14 mouse cellular contexts compared by ENCODE assay signal in genomic region chr9:34997880-34998865, GRCm38 (mm10).
A peak's percentile ranks its signal among the peaks of the same experiment; 100 is the strongest.
DNase-seq lines count a peak whose midpoint lies in the region; ATAC-seq lines count a peak whose summit lies in the region.
"Had no signal": no experiment of that assay in that cellular context is flagged by ENCODE, and none has a peak within 500 bp of the region (broad histone marks: within the 10 kb centered on the region; RNA-seq: fewer than 3 reads in every experiment).

No protein-coding gene starts in this region.

- no peaks in the 10 kb centered on the region for H3K36me3 ChIP-seq in hindbrain, embryonic 10.5 days
- 0 out of 2 replicates have a peak, but pooled peaks cover 8% of the 10 kb centered on the region for H3K36me3 ChIP-seq in hindbrain, embryonic 14.5 days (replicated peaks; ENCODE audit: control insufficient read depth, insufficient read depth)
- H3K36me3 ChIP-seq in forebrain, embryonic 15.5 days: 0 out of 2 replicates have a peak, but pooled peaks cover 6% of the 10 kb centered on the region
- H3K36me3 ChIP-seq in heart, embryonic 14.5 days (ENCODE audit: control insufficient read depth, insufficient read depth, low read length): no peaks in the 10 kb centered on the region
- no peaks in the 10 kb centered on the region for H3K36me3 ChIP-seq in limb, embryonic 13.5 days
- no peaks in the 10 kb centered on the region for H3K36me3 ChIP-seq in neural tube, embryonic 15.5 days

- 57% methylated on average over 9 of the region's 9 CpGs for WGBS in hindbrain, embryonic 10.5 days
- 40% methylated on average over 9 of the region's 9 CpGs for WGBS in hindbrain, embryonic 14.5 days
- 30% methylated on average over 9 of the region's 9 CpGs for WGBS in forebrain, embryonic 15.5 days
- 31% methylated on average over 9 of the region's 9 CpGs for WGBS in heart, embryonic 14.5 days
- 20% methylated on average over 9 of the region's 9 CpGs for WGBS in limb, embryonic 13.5 days
- WGBS in neural tube, embryonic 15.5 days: 34% methylated on average over 9 of the region's 9 CpGs

- DNase-seq in hindbrain, embryonic 10.5 days (ENCODE audit: low spot score): no peak
- DNase-seq in hindbrain, embryonic 14.5 days (ENCODE audit: low spot score): no peak
- DNase-seq: cerebellum, adult 2 months; gastrocnemius, adult 2 months; lung, embryonic 14.5 days; right cerebral cortex, adult 18-20 months had no signal

- ATAC-seq in hindbrain, embryonic 14.5 days (ENCODE audit: low FRiP score): no peak
- ATAC-seq in forebrain, embryonic 15.5 days (replicated peaks): 0 out of 2 replicates have a peak, but pooled peaks have one; percentile 26
- no peak for ATAC-seq in heart, embryonic 14.5 days (ENCODE audit: insufficient number of reproducible peaks, insufficient read depth, low FRiP score, low read depth)
- 0 out of 2 replicates have a peak, but pooled peaks have one; percentile 38 for ATAC-seq in limb, embryonic 13.5 days (ENCODE audit: low FRiP score, low read depth)
- ATAC-seq in megakaryocyte progenitor cell, adult 5-6 weeks (replicated peaks; ENCODE audit: poor library complexity): no peak
- ATAC-seq in neural tube, embryonic 15.5 days (ENCODE audit: low FRiP score): no peak
- ATAC-seq: inflammation-experienced regulatory T-cells, adult 6 months had no signal

- no peak overlapping the region for H3K4me2 ChIP-seq in hindbrain, embryonic 14.5 days (replicated peaks)
- no peak overlapping the region for H3K4me2 ChIP-seq in forebrain, embryonic 15.5 days (replicated peaks)
- H3K4me2 ChIP-seq in heart, embryonic 14.5 days (ENCODE audit: low read length): no peak overlapping the region
- no peak overlapping the region for H3K4me2 ChIP-seq in limb, embryonic 13.5 days (replicated peaks)
- no peak overlapping the region for H3K4me2 ChIP-seq in neural tube, embryonic 15.5 days
- H3K4me2 ChIP-seq: lung, embryonic 14.5 days; midbrain, embryonic 11.5 days had no signal

- H3K27ac ChIP-seq in hindbrain, embryonic 10.5 days: peak overlapping the region; percentile 41; the same call in 1 of the 2 replicates
- H3K27ac ChIP-seq in hindbrain, embryonic 14.5 days: no peak overlapping the region
- 0 out of 2 replicates have a peak overlapping the region, but pooled peaks have one; percentile 11 for H3K27ac ChIP-seq in forebrain, embryonic 15.5 days (replicated peaks)
- peak overlapping the region; percentile 3 to 81; a peak in 3 of 4 replicates for H3K27ac ChIP-seq in heart, embryonic 14.5 days (replicated peaks in 1 of 2; ENCODE audit: control insufficient read depth in 1 of 2, insufficient read depth in 1 of 2, low read depth in 2 of 2, low read length in 2 of 2)
- no peak overlapping the region for H3K27ac ChIP-seq in limb, embryonic 13.5 days
- no peak overlapping the region for H3K27ac ChIP-seq in neural tube, embryonic 15.5 days (replicated peaks)
- H3K27ac ChIP-seq: gastrocnemius, adult 2 months; kidney, postnatal 0 days had no signal

- H3K4me3 ChIP-seq in hindbrain, embryonic 10.5 days: no peak overlapping the region
- no peak overlapping the region for H3K4me3 ChIP-seq in hindbrain, embryonic 14.5 days (replicated peaks; ENCODE audit: low read length)
- no peak overlapping the region for H3K4me3 ChIP-seq in forebrain, embryonic 15.5 days
- H3K4me3 ChIP-seq in heart, embryonic 14.5 days (ENCODE audit: control insufficient read depth in 1 of 2, insufficient read depth in 1 of 2, low read depth in 1 of 2, low read length in 2 of 2): no peak overlapping the region
- no peak overlapping the region for H3K4me3 ChIP-seq in limb, embryonic 13.5 days
- H3K4me3 ChIP-seq in neural tube, embryonic 15.5 days (replicated peaks): no peak overlapping the region
- H3K4me3 ChIP-seq: gastrocnemius, adult 2 months had no signal

- peaks cover 7% of the 10 kb centered on the region; the same call in 1 of the 2 replicates for H3K27me3 ChIP-seq in hindbrain, embryonic 10.5 days (ENCODE audit: insufficient read depth, poor library complexity, severe bottlenecking)
- H3K27me3 ChIP-seq in hindbrain, embryonic 14.5 days (ENCODE audit: control insufficient read depth, insufficient read depth, low read length): no peaks in the 10 kb centered on the region
- no peaks in the 10 kb centered on the region for H3K27me3 ChIP-seq in forebrain, embryonic 15.5 days
- H3K27me3 ChIP-seq in heart, embryonic 14.5 days (ENCODE audit: control insufficient read depth, insufficient read depth, low read length): no peaks in the 10 kb centered on the region
- no peaks in the 10 kb centered on the region for H3K27me3 ChIP-seq in limb, embryonic 13.5 days
- H3K27me3 ChIP-seq in neural tube, embryonic 15.5 days (replicated peaks): no peaks in the 10 kb centered on the region

- H3K9me3 ChIP-seq in hindbrain, embryonic 10.5 days: no peaks in the 10 kb centered on the region
- H3K9me3 ChIP-seq in hindbrain, embryonic 14.5 days (ENCODE audit: control insufficient read depth, low read length): no peaks in the 10 kb centered on the region
- H3K9me3 ChIP-seq in forebrain, embryonic 15.5 days: no peaks in the 10 kb centered on the region
- H3K9me3 ChIP-seq in heart, embryonic 14.5 days (ENCODE audit: control insufficient read depth, low read length): 0 out of 2 replicates have a peak, but pooled peaks cover 5% of the 10 kb centered on the region
- no peaks in the 10 kb centered on the region for H3K9me3 ChIP-seq in limb, embryonic 13.5 days
- peaks cover 5% of the 10 kb centered on the region; the same call in 1 of the 2 replicates for H3K9me3 ChIP-seq in neural tube, embryonic 15.5 days (replicated peaks)

- H3K9ac ChIP-seq in hindbrain, embryonic 14.5 days: no peak overlapping the region
- H3K9ac ChIP-seq in forebrain, embryonic 15.5 days (replicated peaks): no peak overlapping the region
- H3K9ac ChIP-seq in heart, embryonic 14.5 days (ENCODE audit: low read length): no peak overlapping the region
- no peak overlapping the region for H3K9ac ChIP-seq in limb, embryonic 13.5 days
- H3K9ac ChIP-seq in neural tube, embryonic 15.5 days (replicated peaks): no peak overlapping the region
- H3K9ac ChIP-seq: lung, embryonic 14.5 days had no signal

- H3K4me1 ChIP-seq in hindbrain, embryonic 10.5 days (replicated peaks): peaks cover 28% of the 10 kb centered on the region
- peaks cover 12% of the 10 kb centered on the region for H3K4me1 ChIP-seq in hindbrain, embryonic 14.5 days (replicated peaks; ENCODE audit: control insufficient read depth, insufficient read depth, low read length)
- peaks cover 33% of the 10 kb centered on the region for H3K4me1 ChIP-seq in forebrain, embryonic 15.5 days
- peaks cover 34 to 40% of the 10 kb centered on the region in 2 experiments for H3K4me1 ChIP-seq in heart, embryonic 14.5 days (ENCODE audit: control insufficient read depth in 2 of 2, insufficient read depth in 2 of 2, low read length in 2 of 2)
- peaks cover 24% of the 10 kb centered on the region for H3K4me1 ChIP-seq in limb, embryonic 13.5 days
- H3K4me1 ChIP-seq in neural tube, embryonic 15.5 days: peaks cover 19% of the 10 kb centered on the region

Comparison
In these comparisons a context has a peak if more than half of its experiments do, and no peak if none do; other contexts are left out.
1. H3K27ac ChIP-seq: peak in hindbrain, embryonic 10.5 days (single experiment), forebrain, embryonic 15.5 days (single experiment) and heart, embryonic 14.5 days (2 of 2); none in hindbrain, embryonic 14.5 days (single experiment), limb, embryonic 13.5 days (single experiment) and neural tube, embryonic 15.5 days (single experiment).
2. ATAC-seq: peak in forebrain, embryonic 15.5 days (single experiment) and limb, embryonic 13.5 days (single experiment); none in hindbrain, embryonic 14.5 days (single experiment), heart, embryonic 14.5 days (single experiment), megakaryocyte progenitor cell, adult 5-6 weeks (single experiment) and neural tube, embryonic 15.5 days (single experiment).